Mouse (Mus musculus) small intestine, adult 2 months (tissue): ENCODE results near the gene Dcbld1.

Experiments
- CTCF ChIP-seq: fragments of 200-500 bp; IDR thresholded peaks from 2 replicates; pipeline ENCODE4 v1.5.1; 2012; ENCODE audit warnings: low read depth, mild to moderate bottlenecking, control low read depth, inconsistent platforms, low read length, moderate library complexity, mixed read lengths; ENCODE audit not compliant: insufficient replicate concordance, insufficient read length; ENCODE audit errors: extremely low read depth
- POLR2A ChIP-seq: fragments of 200-500 bp; IDR thresholded peaks from 2 replicates; pipeline ENCODE4 v1.6.1; 2012; ENCODE audit warnings: low read depth, mild to moderate bottlenecking, control low read depth, inconsistent platforms, low read length, moderate library complexity

- TF ChIP-seq CTCF (no peak), POLR2A (no peak)
These were observed 127.6 kb downstream of the Dcbld1 start for GRCm38 (mm10) chr10:52360862-52361609.
